Mouse (Mus musculus) lung, postnatal 0 days (tissue): ENCODE data around the gene Qk. TPM values are rescaled to one million over a fixed set of nuclear protein-coding genes. Genes with fewer than 3 reads are reported as not detected.

Experiments
- ATAC-seq: fragments of 200-750 bp; cut with Nextera tagmentation; 2 replicates; pipeline ENCODE4 v1.8.0; 2017; ENCODE audit warnings: moderate library complexity
- DNase-seq: peaks from one replicate; pipeline ENCODE4 v3.0.0-alpha.2; 2016; ENCODE audit warnings: low spot score
- H3K27ac ChIP-seq: fragments of 300-500 bp; sonication (generic); 2 replicates; pipeline ENCODE4 v1.5.1; 2014; ENCODE audit warnings: antibody characterized with exemption, mild to moderate bottlenecking, low read length, mixed read lengths
- H3K27me3 ChIP-seq: fragments of 300-500 bp; sonication (generic); replicated peaks from 2 replicates; pipeline ENCODE4 v1.6.1; 2014; ENCODE audit warnings: low read length, mixed read lengths; ENCODE audit not compliant: insufficient read depth
- H3K36me3 ChIP-seq: fragments of 300-500 bp; sonication (generic); 2 replicates; pipeline ENCODE4 v1.6.1; 2014; ENCODE audit warnings: low read length, mixed read lengths; ENCODE audit not compliant: insufficient read depth
- H3K4me1 ChIP-seq: fragments of 300-500 bp; sonication (generic); 2 replicates; pipeline ENCODE4 v1.6.1; 2014; ENCODE audit warnings: antibody characterized with exemption, low read depth, low read length, mixed read lengths; ENCODE audit not compliant: insufficient read depth
- H3K4me2 ChIP-seq: fragments of 300-500 bp; sonication (generic); replicated peaks from 2 replicates; pipeline ENCODE4 v1.6.1; 2014; ENCODE audit warnings: low read depth, mild to moderate bottlenecking, low read length, moderate library complexity, mixed read lengths
- H3K4me3 ChIP-seq: fragments of 300-500 bp; sonication (generic); 2 replicates; pipeline ENCODE4 v1.5.1; 2014; ENCODE audit warnings: low read depth, low read length
- H3K9ac ChIP-seq: fragments of 300-500 bp; sonication (generic); replicated peaks from 2 replicates; pipeline ENCODE4 v1.6.1; 2014; ENCODE audit warnings: low read depth, mild to moderate bottlenecking
- H3K9me3 ChIP-seq: fragments of 300-500 bp; sonication (generic); 2 replicates; pipeline ENCODE4 v1.6.1; 2016; ENCODE audit warnings: low read length, mixed read lengths
- CTCF ChIP-seq: IDR thresholded peaks from 2 replicates; pipeline ENCODE4 v1.5.1; 2016; ENCODE audit warnings: antibody characterized with exemption, mild to moderate bottlenecking
- EP300 ChIP-seq: IDR thresholded peaks from 2 replicates; pipeline ENCODE4 v1.6.1; 2016; ENCODE audit warnings: antibody characterized with exemption, mild to moderate bottlenecking, control low read depth
- WGBS: fragments of 180-500 bp; shearing (Covaris S2); extraction: QIAGEN DNeasy Blood & Tissue Kit; methylation state at CpG from one replicate; pipeline ENCODE4 v1.1.7; 2014; 5-methylcytosine and 5-hydroxymethylcytosine counted together
- polyA plus RNA-seq: library from polyadenylated mRNA; unstranded; fragments of >200 nt; fragmentation: Nextera tagmentation; extraction: Ambion mirVana; gene quantifications from 2 replicates; pipeline ENCODE4 v1.2.1, GENCODE M21; 2015

Gene Qk
- polyA plus RNA-seq, 1 experiment from 2014 or later = 60.2 TPM

GRCm38 (mm10) chr17:10320456-10320790, 769 bp upstream of the Qk start:
- H3K4me1 ChIP-seq = no peaks in the 10 kb centered on the region; the same call in 1 of the 2 replicates
- H3K36me3 ChIP-seq = no peaks in the 10 kb centered on the region
- peak overlapping the region; percentile 73 for H3K4me2 ChIP-seq
- H3K9me3 ChIP-seq = no peaks in the 10 kb centered on the region
- WGBS = 13% methylated on average over 10 of the region's 10 CpGs
- TF ChIP-seq EP300 (peak; percentile 9; the same call in 1 of the 2 replicates), CTCF (no peak)
- DNase-seq (no peak), ATAC-seq (no peak)
- H3K27me3 ChIP-seq = no peaks in the 10 kb centered on the region
- peak overlapping the region; percentile 100 for H3K9ac ChIP-seq
- H3K4me3 ChIP-seq = peak overlapping the region; percentile 91
- H3K27ac ChIP-seq = peak overlapping the region; percentile 100

- TF ChIP-seq EP300 (no peak), CTCF (no peak)
- WGBS = 0% methylated on average over 5 of the region's 46 CpGs
- ATAC-seq = no peak
Observed at GRCm38 (mm10) chr17:10319431-10319684, 296 bp downstream of the Qk start.

GRCm38 (mm10) chr17:10318561-10319430, 858 bp downstream of the Qk start:
- peaks cover 3% of the 10 kb centered on the region; the same call in 1 of the 2 replicates for H3K4me1 ChIP-seq
- ATAC-seq (peak; percentile 63), DNase-seq (peak; percentile 95)
- H3K9ac ChIP-seq = peak overlapping the region; percentile 100
- peak overlapping the region; percentile 91 for H3K4me3 ChIP-seq
- peak overlapping the region; percentile 100 for H3K27ac ChIP-seq
- no peaks in the 10 kb centered on the region for H3K36me3 ChIP-seq
- no peaks in the 10 kb centered on the region for H3K27me3 ChIP-seq
- peak overlapping the region; percentile 73 for H3K4me2 ChIP-seq
- no peak for TF ChIP-seq EP300
- no peak for TF ChIP-seq CTCF
- WGBS = 1% methylated on average over 36 of the region's 153 CpGs
- no peaks in the 10 kb centered on the region for H3K9me3 ChIP-seq

More at GRCm38 (mm10) chr17:10319431-10319684, 296 bp downstream of the Qk start:
- Histone ChIP-seq H3K36me3 (no peaks in the 10 kb centered on the region), H3K9me3 (no peaks in the 10 kb centered on the region), H3K27me3 (no peaks in the 10 kb centered on the region), H3K4me3 (peak overlapping the region; percentile 91), H3K9ac (peak overlapping the region; percentile 100), H3K4me1 (no peaks in the 10 kb centered on the region; the same call in 1 of the 2 replicates), H3K4me2 (peak overlapping the region; percentile 73), H3K27ac (peak overlapping the region; percentile 100)
- DNase-seq = no peak

GRCm38 (mm10) chr17:10317981-10318551, 1.6 kb downstream of the Qk start:
- Histone ChIP-seq H3K9me3 (no peaks in the 10 kb centered on the region), H3K36me3 (no peaks in the 10 kb centered on the region), H3K4me2 (peak overlapping the region; percentile 73), H3K4me1 (peaks cover 3% of the 10 kb centered on the region; the same call in 1 of the 2 replicates), H3K27ac (peak overlapping the region; percentile 100), H3K27me3 (no peaks in the 10 kb centered on the region), H3K9ac (peak overlapping the region; percentile 100), H3K4me3 (peak overlapping the region; percentile 91)
- ATAC-seq = peak; percentile 20
- WGBS = 1% methylated on average over 45 of the region's 46 CpGs
- DNase-seq = peak; percentile 90
- TF ChIP-seq CTCF (no peak), EP300 (no peak)

- no peaks in the 10 kb centered on the region for H3K9me3 ChIP-seq
- peaks cover 9% of the 10 kb centered on the region; the same call in 1 of the 2 replicates for H3K4me1 ChIP-seq
- H3K4me2 ChIP-seq = peak overlapping the region; percentile 73
- TF ChIP-seq CTCF (peak; percentile 52), EP300 (peak; percentile 81)
- peak overlapping the region; percentile 100 for H3K9ac ChIP-seq
- H3K27ac ChIP-seq = peak overlapping the region; percentile 100
- ATAC-seq (no peak), DNase-seq (peak; percentile 94)
- H3K36me3 ChIP-seq = no peaks in the 10 kb centered on the region
- 2% methylated on average over 4 of the region's 4 CpGs for WGBS
- no peaks in the 10 kb centered on the region for H3K27me3 ChIP-seq
- H3K4me3 ChIP-seq = peak overlapping the region; percentile 91
Observed at GRCm38 (mm10) chr17:10317186-10317585, 2.5 kb downstream of the Qk start.

- Histone ChIP-seq H3K9ac (peak overlapping the region; percentile 34; the same call in 1 of the 2 replicates), H3K4me2 (peak overlapping the region; percentile 73), H3K27me3 (no peaks in the 10 kb centered on the region), H3K4me1 (peaks cover 9% of the 10 kb centered on the region; the same call in 1 of the 2 replicates), H3K27ac (peak overlapping the region; percentile 69), H3K4me3 (peak overlapping the region; percentile 91), H3K36me3 (no peaks in the 10 kb centered on the region), H3K9me3 (no peaks in the 10 kb centered on the region)
- TF ChIP-seq EP300 (peak; percentile 18; the same call in 1 of the 2 replicates), CTCF (no peak)
- 0% methylated on average over 1 of the region's 1 CpGs for WGBS
- DNase-seq (no peak), ATAC-seq (no peak)
Observed at GRCm38 (mm10) chr17:10316446-10316845, 3.2 kb downstream of the Qk start.
